Mouse (Mus musculus) stomach, postnatal 0 days (tissue): ENCODE measurements around the gene Slc35a1. TPM values are rescaled to one million over a fixed set of nuclear protein-coding genes. Genes with fewer than 3 reads are reported as not detected.
A peak's percentile ranks its signal among the peaks of the same experiment; 100 is the strongest.

ENCODE experiments used
- ATAC-seq: fragments of 200-750 bp; cut with Nextera tagmentation; 2 replicates; pipeline ENCODE4 v1.8.0; 2017; ENCODE audit not compliant: low FRiP score, low TSS enrichment
- DNase-seq: peaks from one replicate; pipeline ENCODE4 v3.0.0-alpha.2; 2016; ENCODE audit warnings: low spot score
- H3K27ac ChIP-seq: fragments of 300-500 bp; sonication (generic); replicated peaks from 2 replicates; pipeline ENCODE4 v1.5.1; 2014; ENCODE audit warnings: mild to moderate bottlenecking, control low read depth
- H3K27me3 ChIP-seq: fragments of 300-500 bp; sonication (generic); 2 replicates; pipeline ENCODE4 v1.6.1; 2014; ENCODE audit warnings: low read length; ENCODE audit not compliant: control insufficient read depth, insufficient read depth
- H3K36me3 ChIP-seq: fragments of 300-500 bp; sonication (generic); 2 replicates; pipeline ENCODE4 v1.6.1; 2014; ENCODE audit warnings: low read length, mixed read lengths; ENCODE audit not compliant: control insufficient read depth, insufficient read depth
- H3K4me1 ChIP-seq: fragments of 300-500 bp; sonication (generic); replicated peaks from 2 replicates; pipeline ENCODE4 v1.6.1; 2014; ENCODE audit warnings: antibody characterized with exemption; ENCODE audit not compliant: control insufficient read depth, insufficient read depth
- H3K4me2 ChIP-seq: fragments of 300-500 bp; sonication (generic); replicated peaks from 2 replicates; pipeline ENCODE4 v1.6.1; 2014; ENCODE audit warnings: low read depth, mild to moderate bottlenecking, control low read depth, moderate library complexity
- H3K4me3 ChIP-seq: fragments of 300-500 bp; sonication (generic); 2 replicates; pipeline ENCODE4 v1.5.1; 2014; ENCODE audit warnings: low read depth, low read length, control low read depth
- H3K9ac ChIP-seq: fragments of 300-500 bp; sonication (generic); 2 replicates; pipeline ENCODE4 v1.6.1; 2014; ENCODE audit warnings: mild to moderate bottlenecking, low read length, control low read depth, mixed read lengths
- H3K9me3 ChIP-seq: fragments of 300-500 bp; sonication (generic); 2 replicates; pipeline ENCODE4 v1.6.1; 2016; ENCODE audit warnings: low read length; ENCODE audit not compliant: control insufficient read depth
- CTCF ChIP-seq: IDR thresholded peaks from 2 replicates; pipeline ENCODE4 v1.5.1; 2016; ENCODE audit warnings: antibody characterized with exemption, low read depth, mild to moderate bottlenecking, moderate library complexity
- EP300 ChIP-seq: optimal IDR thresholded peaks from 2 replicates; pipeline ENCODE3; 2016; ENCODE audit warnings: antibody characterized with exemption
- WGBS: fragments of 180-500 bp; shearing (Covaris S2); extraction: QIAGEN DNeasy Blood & Tissue Kit; methylation state at CpG from one replicate; pipeline ENCODE4 v1.1.7; 2014; 5-methylcytosine and 5-hydroxymethylcytosine counted together
- polyA plus RNA-seq: library from polyadenylated mRNA; unstranded; fragments of >200 nt; fragmentation: Nextera tagmentation; extraction: Ambion mirVana; gene quantifications from 2 replicates; pipeline ENCODE4 v1.2.1, GENCODE M21; 2015

Gene Slc35a1
- polyA plus RNA-seq, 1 experiment from 2014 or later = 39.6 TPM

GRCm38 (mm10) chr4:34614630-34615094 is 72.6 kb downstream of the Slc35a1 start, which contains the start of the genes Orc3 and Rars2:
TSS of gene Orc3 (minus strand) at chr4:34614944.
TSS of gene Rars2 (plus strand) at chr4:34614957.
- ATAC-seq (peak; percentile 99), DNase-seq (peak; percentile 95)
- H3K9ac ChIP-seq = peak within 1 kb of the TSS; percentile 83
- no peaks in the 10 kb centered on the region for H3K36me3 ChIP-seq
- H3K4me2 ChIP-seq = peak within 1 kb of the TSS; percentile 85
- TF ChIP-seq EP300 (no peak), CTCF (peak; percentile 54)
- peaks cover 2% of the 10 kb centered on the region; the same call in 1 of the 2 replicates for H3K4me1 ChIP-seq
- no peaks in the 10 kb centered on the region for H3K9me3 ChIP-seq
- peak within 1 kb of the TSS; percentile 89 for H3K27ac ChIP-seq
- H3K4me3 ChIP-seq = peak within 1 kb of the TSS; percentile 70
- under 1% methylated on average over 42 of the region's 42 CpGs for WGBS
- H3K27me3 ChIP-seq = no peaks in the 10 kb centered on the region

DNA sequence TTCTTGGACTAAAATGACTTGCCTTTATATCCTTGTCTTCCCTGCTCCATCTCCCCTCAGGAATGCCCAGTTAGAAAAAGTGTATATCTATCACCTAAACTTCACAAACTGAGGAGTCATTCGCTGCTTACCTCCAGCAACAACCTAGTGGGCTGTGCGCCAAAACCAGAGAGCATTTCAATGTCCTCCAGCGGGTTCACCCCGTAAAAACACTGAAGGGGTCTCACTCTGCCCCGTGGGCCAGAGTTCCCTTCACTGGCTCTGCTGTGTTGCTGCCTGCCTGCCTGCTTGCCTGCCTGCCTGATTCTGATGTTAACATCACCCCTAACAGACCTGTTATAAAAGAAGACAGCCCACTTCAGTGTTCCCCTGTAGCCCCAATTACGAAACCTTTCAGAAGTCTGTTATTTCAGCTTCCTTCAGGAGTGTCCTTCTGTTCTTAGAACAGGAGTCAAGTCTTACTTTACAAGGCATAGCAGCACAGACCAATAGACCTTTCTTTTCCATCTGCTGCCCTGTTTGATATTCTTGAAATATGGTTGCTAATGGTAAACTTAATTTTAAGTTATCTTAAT is 73.6 kb downstream of the Slc35a1 start:
- H3K4me3 ChIP-seq = peak overlapping the region; percentile 70
- peak overlapping the region; percentile 83 for H3K9ac ChIP-seq
- H3K36me3 ChIP-seq = peaks cover 2% of the 10 kb centered on the region; the same call in 1 of the 2 replicates
- no peaks in the 10 kb centered on the region for H3K27me3 ChIP-seq
- 67% methylated on average over 6 of the region's 6 CpGs for WGBS
- no peaks in the 10 kb centered on the region for H3K9me3 ChIP-seq
- no peak for TF ChIP-seq EP300
- no peak for TF ChIP-seq CTCF
- peak overlapping the region; percentile 85 for H3K4me2 ChIP-seq
- peak; percentile 17 for DNase-seq
- 0 out of 2 replicates have a peak overlapping the region, but pooled peaks have one; percentile 8 for H3K27ac ChIP-seq
- no peak for ATAC-seq
- peaks cover 2% of the 10 kb centered on the region; the same call in 1 of the 2 replicates for H3K4me1 ChIP-seq

Other genes with a start within 250 kb of the Slc35a1 start
- gene Akirin2, start 136.5 kb downstream of the Slc35a1 start, polyA plus RNA-seq = 31.8 and 33.1 TPM in 2 replicates
- gene Orc3, start 72.5 kb downstream of the Slc35a1 start, polyA plus RNA-seq = 29.4 TPM in 2 replicates
- gene Rars2, start 72.5 kb downstream of the Slc35a1 start, polyA plus RNA-seq = 41.4 and 43.8 TPM in 2 replicates
- gene Cfap206, start 42.8 kb upstream of the Slc35a1 start, polyA plus RNA-seq = 0.19 and 0.59 TPM in 2 replicates
- gene Gm136, start 68.8 kb upstream of the Slc35a1 start, polyA plus RNA-seq = not detected in 2 replicates
- 43.9 and 46.2 TPM in 2 replicates for gene Smim8, start 91.0 kb upstream of the Slc35a1 start, polyA plus RNA-seq
- 5.3 and 5.6 TPM in 2 replicates for gene Zfp292, start 195.5 kb upstream of the Slc35a1 start, polyA plus RNA-seq
- gene Cga, start 206.3 kb upstream of the Slc35a1 start, polyA plus RNA-seq = 0.19 TPM in 1 of 2 replicates, not detected in the other